Mouse (Mus musculus) small intestine, adult 2 months (tissue): Measurements from ENCODE around the gene Npas3. TPM values are rescaled to one million over a fixed set of nuclear protein-coding genes. Genes with fewer than 3 reads are reported as not detected.

Source experiments
- H3K27ac ChIP-seq: fragments of 200-500 bp; 2 replicates; pipeline ENCODE4 v1.5.1; 2012; ENCODE audit warnings: low read depth, low read length, control low read depth, inconsistent platforms; ENCODE audit not compliant: insufficient read depth
- H3K27me3 ChIP-seq: fragments of 200-500 bp; 2 replicates; pipeline ENCODE4 v1.6.1; 2012; ENCODE audit warnings: mild to moderate bottlenecking, moderate library complexity, low read length, inconsistent platforms; ENCODE audit not compliant: control insufficient read depth, insufficient read depth
- H3K36me3 ChIP-seq: fragments of 200-500 bp; 2 replicates; pipeline ENCODE4 v1.6.1; 2012; ENCODE audit warnings: mild to moderate bottlenecking, low read length, control low read depth, inconsistent platforms; ENCODE audit not compliant: control insufficient read depth, insufficient read depth
- H3K4me1 ChIP-seq: fragments of 200-500 bp; 2 replicates; pipeline ENCODE4 v1.6.1; 2012; ENCODE audit warnings: low read length, inconsistent platforms, mixed read lengths; ENCODE audit not compliant: control insufficient read depth, insufficient read depth, insufficient read length
- H3K4me3 ChIP-seq: fragments of 200-500 bp; 2 replicates; pipeline ENCODE4 v1.5.1; 2012; ENCODE audit warnings: low read depth, mild to moderate bottlenecking, control low read depth, inconsistent platforms, low read length, moderate library complexity
- CTCF ChIP-seq: fragments of 200-500 bp; IDR thresholded peaks from 2 replicates; pipeline ENCODE4 v1.5.1; 2012; ENCODE audit warnings: low read depth, mild to moderate bottlenecking, control low read depth, inconsistent platforms, low read length, moderate library complexity, mixed read lengths; ENCODE audit not compliant: insufficient replicate concordance, insufficient read length; ENCODE audit errors: extremely low read depth
- POLR2A ChIP-seq: fragments of 200-500 bp; IDR thresholded peaks from 2 replicates; pipeline ENCODE4 v1.6.1; 2012; ENCODE audit warnings: low read depth, mild to moderate bottlenecking, control low read depth, inconsistent platforms, low read length, moderate library complexity
- WGBS: fragments of 180-500 bp; shearing (Covaris S2); methylation state at CpG from one replicate; pipeline ENCODE4 v1.1.7; 2018; 5-methylcytosine and 5-hydroxymethylcytosine counted together
- polyA plus RNA-seq: library from polyadenylated mRNA; depleted of rRNA; stranded (reverse); fragments of >200 nt; gene quantifications from 2 replicates; pipeline ENCODE4 v1.2.3, GENCODE M21; 2012

Npas3 gene
- polyA plus RNA-seq, 1 experiment: 0.13 TPM

GRCm38 (mm10) chr12:54098785-54099184 lies 850.3 kb downstream of the Npas3 start:
- Histone ChIP-seq H3K27ac (no peak overlapping the region), H3K36me3 (no peaks in the 10 kb centered on the region), H3K4me3 (no peak overlapping the region), H3K4me1 (no peaks in the 10 kb centered on the region), H3K27me3 (no peaks in the 10 kb centered on the region)
- WGBS: 9% methylated on average over 6 of the region's 6 CpGs
- TF ChIP-seq CTCF (peak; percentile 86), POLR2A (no peak)

- Histone ChIP-seq H3K27ac (no peak overlapping the region), H3K36me3 (no peaks in the 10 kb centered on the region), H3K27me3 (no peaks in the 10 kb centered on the region), H3K4me3 (no peak overlapping the region), H3K4me1 (no peaks in the 10 kb centered on the region)
- WGBS: 91% methylated on average over 3 of the region's 3 CpGs
- TF ChIP-seq POLR2A: no peak
- TF ChIP-seq CTCF: no peak
These were observed 851.0 kb downstream of the Npas3 start for GRCm38 (mm10) chr12:54099458-54099857.

- TF ChIP-seq POLR2A: no peak
- TF ChIP-seq CTCF: no peak
- H3K27me3 ChIP-seq: no peaks in the 10 kb centered on the region
- H3K36me3 ChIP-seq: no peaks in the 10 kb centered on the region
- no peaks in the 10 kb centered on the region for H3K4me1 ChIP-seq
- H3K4me3 ChIP-seq: no peak overlapping the region
- 76% methylated on average over 5 of the region's 5 CpGs for WGBS
- H3K27ac ChIP-seq: no peak overlapping the region
These were observed 852.9 kb downstream of the Npas3 start for GRCm38 (mm10) chr12:54101307-54101870.

- Histone ChIP-seq H3K27ac (no peak overlapping the region), H3K36me3 (no peaks in the 10 kb centered on the region), H3K4me1 (no peaks in the 10 kb centered on the region), H3K27me3 (no peaks in the 10 kb centered on the region), H3K4me3 (no peak overlapping the region)
- 80% methylated on average over 6 of the region's 6 CpGs for WGBS
- TF ChIP-seq POLR2A (no peak), CTCF (no peak)
These were observed 854.0 kb downstream of the Npas3 start for GRCm38 (mm10) chr12:54102500-54102899.

GRCm38 (mm10) chr12:54105531-54105930 lies 857.1 kb downstream of the Npas3 start:
- WGBS: 39% methylated on average over 5 of the region's 5 CpGs
- H3K27ac ChIP-seq: no peak overlapping the region
- H3K36me3 ChIP-seq: no peaks in the 10 kb centered on the region
- H3K27me3 ChIP-seq: no peaks in the 10 kb centered on the region
- H3K4me3 ChIP-seq: no peak overlapping the region
- TF ChIP-seq CTCF (no peak), POLR2A (no peak)
- no peaks in the 10 kb centered on the region for H3K4me1 ChIP-seq

GRCm38 (mm10) chr12:54105946-54106345 lies 857.5 kb downstream of the Npas3 start:
- Histone ChIP-seq H3K27ac (no peak overlapping the region), H3K27me3 (no peaks in the 10 kb centered on the region), H3K4me1 (no peaks in the 10 kb centered on the region), H3K36me3 (no peaks in the 10 kb centered on the region), H3K4me3 (no peak overlapping the region)
- 82% methylated on average over 3 of the region's 3 CpGs for WGBS
- TF ChIP-seq CTCF: no peak
- no peak for TF ChIP-seq POLR2A

- H3K4me3 ChIP-seq: no peak overlapping the region
- no peaks in the 10 kb centered on the region for H3K27me3 ChIP-seq
- no peaks in the 10 kb centered on the region for H3K36me3 ChIP-seq
- H3K4me1 ChIP-seq: no peaks in the 10 kb centered on the region
- no peak overlapping the region for H3K27ac ChIP-seq
- no peak for TF ChIP-seq POLR2A
- no peak for TF ChIP-seq CTCF
- 42% methylated on average over 2 of the region's 2 CpGs for WGBS
These were observed 861.9 kb downstream of the Npas3 start for GRCm38 (mm10) chr12:54110342-54110741.
